Mouse (Mus musculus) 416B (cell line): Measurements from ENCODE around the gene Pon1.
"Not testable (repeated sequence)": the region's sequence is repeated elsewhere in the genome, so short reads cannot be mapped to it uniquely, and the experiment has no call there.

Experiments used
- DNase-seq: peaks from one replicate; pipeline ENCODE4 v3.0.0; 2011; ENCODE audit warnings: low read depth

Pon1 gene

DNA sequence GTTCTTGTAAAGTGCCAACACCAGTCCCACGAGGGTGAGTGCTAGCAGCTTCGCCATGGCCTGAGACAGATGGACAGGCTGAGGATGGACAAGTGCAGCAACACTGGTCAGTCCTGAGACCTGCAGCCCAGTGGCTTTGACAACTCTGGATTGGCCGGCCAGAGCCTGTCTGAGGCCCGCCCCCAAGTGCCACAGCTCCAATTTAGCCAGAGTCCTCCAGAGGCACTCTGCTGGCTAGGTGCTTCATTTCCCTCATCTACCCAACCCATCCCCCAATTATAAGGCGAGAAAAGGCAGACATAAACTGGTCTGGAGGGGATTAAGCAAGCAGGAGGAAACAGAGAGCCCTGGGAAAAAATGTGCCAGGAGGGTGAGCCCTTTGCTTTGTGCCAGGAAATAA is at the start of gene Pon1:
Gene Pon1 (minus strand): TSS at position 254 of the 400 bp plus-strand sequence.
- DNase-seq: no peak

DNA sequence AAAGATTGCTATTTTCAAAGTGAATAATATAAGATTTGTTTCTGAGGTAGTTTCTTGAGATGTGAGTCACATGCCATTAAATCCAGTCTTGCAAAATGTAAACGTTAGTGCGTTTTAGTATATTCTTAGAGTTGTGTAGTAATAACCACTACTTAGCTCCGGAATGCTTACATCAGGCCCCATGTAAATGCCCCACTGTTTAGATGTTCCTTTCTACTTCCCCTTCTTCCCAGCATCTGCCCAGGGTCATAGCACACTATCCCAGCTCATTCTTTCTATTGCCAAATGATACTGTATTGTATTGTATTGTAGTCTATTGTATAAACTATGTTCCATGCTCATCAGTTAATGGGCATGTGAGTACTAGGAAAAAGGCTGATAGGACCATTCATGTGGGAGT is 45.1 kb upstream of the Pon1 start:
- peak; percentile 12 for DNase-seq

DNA sequence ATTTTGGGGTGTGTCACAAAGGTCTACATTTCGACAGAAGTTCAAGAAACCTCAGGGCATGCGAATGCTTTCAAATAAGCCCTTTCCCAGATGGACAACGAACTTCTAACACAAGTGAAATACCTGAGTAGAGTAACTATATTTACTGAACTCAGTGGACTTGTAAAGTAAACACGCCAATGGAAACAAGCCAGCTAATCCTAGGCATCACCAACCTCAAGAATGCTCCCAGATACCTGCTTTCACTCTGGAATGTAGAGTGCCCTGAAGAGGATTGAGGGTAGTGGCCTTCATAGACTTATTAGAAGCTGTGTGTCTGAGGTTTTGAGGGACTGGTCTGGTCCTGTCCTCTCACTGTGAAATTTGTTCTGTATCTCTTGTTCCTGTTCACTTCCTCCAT is 43.8 kb upstream of the Pon1 start:
- DNase-seq: no peak

DNA sequence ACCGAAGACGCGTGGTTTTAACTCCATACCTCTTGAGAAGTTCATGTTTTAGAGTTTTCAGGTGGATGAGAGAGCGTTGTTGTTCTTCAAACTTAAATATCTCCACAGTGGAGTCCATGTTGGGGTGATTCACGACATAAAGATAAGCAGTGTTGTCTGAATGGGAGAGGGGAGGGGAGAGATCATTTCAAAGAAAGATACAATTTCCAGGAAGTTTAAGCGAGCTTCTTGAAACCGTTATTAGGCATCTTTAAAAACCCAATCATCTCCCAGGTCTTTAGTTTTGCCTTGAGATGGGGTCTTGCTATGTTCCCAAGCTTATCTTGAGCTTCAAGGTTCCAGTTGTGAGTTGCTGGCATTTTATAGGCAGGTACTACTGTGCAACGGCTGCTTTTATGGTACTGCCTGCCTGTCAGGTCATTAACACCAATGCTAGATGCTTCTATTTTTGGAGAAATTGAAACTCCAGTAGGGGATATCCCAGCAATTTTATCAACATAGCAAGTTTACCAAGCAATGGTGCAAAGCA is 43.2 kb upstream of the Pon1 start:
- no peak for DNase-seq

DNA sequence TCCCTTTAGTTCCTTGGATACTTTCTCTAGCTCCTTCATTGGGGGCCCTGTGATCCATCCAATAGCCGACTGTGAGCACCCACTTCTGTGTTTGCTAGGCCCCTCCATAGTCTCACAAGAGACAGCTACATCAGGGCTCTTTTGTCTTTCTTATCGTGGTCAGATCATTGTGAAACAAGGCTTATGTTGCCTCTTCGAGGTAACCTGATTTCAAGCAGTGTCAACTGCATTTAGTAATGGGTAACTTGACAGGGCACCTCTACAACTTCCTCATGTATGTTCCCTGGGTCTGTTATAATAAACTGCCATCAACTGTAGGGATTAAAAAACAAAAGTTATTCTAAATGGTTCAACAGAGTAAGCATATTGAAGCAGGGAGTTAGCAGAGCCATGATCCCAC is 40.8 kb upstream of the Pon1 start:
- DNase-seq: peak; percentile 62

DNA sequence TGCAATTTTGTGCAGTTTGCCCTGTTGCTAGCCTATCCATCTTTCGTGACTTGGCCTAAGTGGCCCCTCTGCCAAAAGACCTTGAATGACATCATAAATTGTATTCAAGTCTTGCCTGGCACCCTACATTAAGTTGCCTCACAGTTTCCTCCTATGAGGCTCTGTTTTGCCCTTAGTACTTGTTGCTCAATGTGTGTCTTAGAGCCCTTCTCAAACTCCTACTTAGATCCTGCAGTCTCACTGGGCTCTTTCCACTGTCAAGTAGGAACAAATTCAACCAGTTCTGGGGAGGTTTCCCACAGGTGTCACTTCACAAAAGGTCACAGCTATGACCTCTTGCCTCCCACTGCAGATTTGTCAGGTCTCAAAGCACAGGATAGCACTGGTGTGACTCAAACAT is 40.1 kb upstream of the Pon1 start:
- DNase-seq: peak; percentile 65

DNA sequence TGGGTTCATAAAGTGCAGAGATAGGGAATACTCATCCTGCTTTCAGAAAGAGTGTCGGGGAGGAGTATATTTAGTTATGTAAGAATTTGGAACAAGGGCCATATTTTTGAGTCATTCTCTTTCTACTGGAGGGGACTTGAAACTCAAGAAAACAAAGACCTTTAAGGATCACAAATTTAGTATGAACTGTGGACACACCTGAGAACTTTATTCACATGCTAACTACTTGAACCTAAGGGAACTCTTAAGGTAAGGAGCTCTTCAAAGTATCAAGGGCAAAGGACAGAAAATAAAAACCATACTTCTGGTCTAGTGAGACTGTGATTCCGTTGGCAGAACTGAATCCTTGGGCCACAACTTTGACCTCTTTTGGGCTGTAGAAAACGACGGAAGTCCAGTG is 38.3 kb upstream of the Pon1 start:
- no peak for DNase-seq

DNA sequence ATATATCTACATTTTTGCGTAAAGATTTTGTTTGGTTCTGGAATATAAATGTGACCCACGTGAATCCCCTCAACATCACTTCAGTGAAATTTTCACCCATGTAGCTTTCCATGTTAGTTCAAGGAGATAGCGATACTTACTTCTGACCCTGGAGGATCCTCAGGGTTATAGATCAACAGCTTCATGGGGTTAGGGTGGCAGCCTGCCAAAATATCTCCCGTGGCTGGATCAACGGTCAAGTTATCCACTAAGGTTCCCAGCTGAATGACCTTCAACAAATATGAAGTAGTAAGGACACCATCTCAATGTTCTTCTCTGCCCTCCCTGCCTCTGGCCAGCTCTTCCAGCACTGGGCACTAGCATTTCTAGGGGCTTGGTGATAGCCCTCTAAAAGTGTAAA is 36.5 kb upstream of the Pon1 start:
- DNase-seq: no peak

DNA sequence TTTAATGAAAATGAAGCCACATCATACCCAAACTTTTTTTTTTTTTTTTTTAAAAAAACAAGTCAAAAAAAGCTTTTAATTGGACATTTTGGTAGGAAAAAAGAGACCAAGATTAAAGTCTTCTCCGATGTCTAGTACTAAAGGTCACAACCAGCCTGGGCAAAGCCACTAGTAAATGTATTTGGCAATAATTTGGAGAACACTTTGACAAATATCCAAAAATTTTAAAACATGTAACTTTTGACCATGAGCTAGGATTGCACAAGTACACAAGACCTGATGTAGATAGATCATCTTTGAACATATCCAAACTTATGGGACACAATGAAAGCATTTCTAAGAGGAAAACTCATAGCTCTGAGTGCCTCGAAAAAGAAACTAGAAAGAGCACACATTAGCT is 29.8 kb upstream of the Pon1 start:
- DNase-seq: not testable (repeated sequence)

DNA sequence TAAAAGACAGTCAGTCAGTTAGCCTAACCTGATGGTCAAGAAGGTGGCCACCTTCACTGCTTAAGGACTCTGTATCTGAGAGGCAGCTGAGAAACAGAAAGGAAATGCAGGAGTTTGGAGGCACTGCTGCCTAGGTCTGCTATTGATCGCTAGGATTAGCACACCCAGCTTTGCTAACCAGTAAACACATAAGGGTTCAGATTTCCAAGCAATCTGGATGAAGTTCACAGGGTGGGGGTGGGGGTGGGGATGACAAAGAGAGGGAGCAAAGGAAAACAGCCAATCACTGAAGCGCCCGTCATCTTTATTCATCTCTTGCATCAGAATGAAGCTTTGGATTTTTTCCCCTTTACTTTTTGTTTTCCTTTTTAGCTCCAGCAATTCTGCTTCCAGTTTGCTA is 28.3 kb upstream of the Pon1 start:
- DNase-seq: no peak

DNA sequence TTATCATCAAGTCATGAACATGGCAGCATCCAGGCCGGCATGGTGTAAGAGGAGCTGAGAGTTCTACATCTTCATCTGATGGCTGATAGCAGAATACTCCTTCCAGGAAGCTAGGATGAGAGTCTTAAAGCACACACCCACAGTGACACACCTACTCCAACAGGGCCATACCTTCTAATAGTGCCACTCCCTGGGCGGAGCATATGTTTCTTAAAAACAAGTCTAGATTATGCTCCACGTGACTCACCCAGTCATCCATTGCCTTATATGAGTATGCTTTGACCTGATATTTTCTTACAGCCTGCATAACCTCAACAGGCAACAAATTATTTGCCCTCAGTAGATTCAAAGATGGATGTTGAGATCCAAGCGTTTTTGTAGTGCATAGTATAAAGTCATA is 24.4 kb upstream of the Pon1 start:
- DNase-seq: no peak

DNA sequence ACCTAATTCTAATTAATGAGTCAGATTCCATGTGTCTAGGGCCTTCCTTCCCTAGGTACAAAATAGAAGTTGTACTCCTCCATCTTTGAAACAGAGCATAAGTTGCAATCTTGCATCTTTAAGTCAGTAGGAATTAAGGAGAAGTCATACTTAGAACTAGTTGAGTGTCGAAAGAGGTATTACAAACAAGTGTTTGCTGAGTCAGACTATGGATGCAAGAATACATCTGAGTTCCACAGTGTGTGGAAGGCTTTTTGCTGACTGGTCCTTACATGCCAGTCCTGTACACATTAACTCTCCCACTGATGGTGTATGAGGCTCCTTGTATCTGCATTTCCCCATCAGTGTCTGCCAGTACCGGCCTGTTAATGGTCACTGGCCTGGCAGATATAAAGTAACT is 14.1 kb upstream of the Pon1 start:
- DNase-seq: peak; percentile 21

DNA sequence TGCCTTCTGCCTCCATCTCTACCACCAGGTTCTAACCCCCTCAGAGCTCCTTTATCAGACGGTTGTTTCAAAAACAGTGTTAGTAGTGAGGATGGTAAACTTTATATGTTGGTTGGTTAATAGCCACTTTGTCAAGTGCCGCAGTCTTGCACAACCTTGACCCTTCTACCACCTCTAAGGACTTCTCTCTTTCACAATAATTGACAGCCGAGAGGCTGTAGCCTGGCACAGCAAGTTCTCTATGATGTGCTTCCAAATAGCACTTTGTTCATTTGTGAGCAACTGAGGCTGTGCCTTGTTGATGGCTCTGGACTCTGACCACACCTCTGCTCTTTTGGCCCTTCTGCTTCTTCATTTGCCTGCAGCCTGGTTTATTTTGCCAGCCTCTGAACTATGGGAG is 6.2 kb upstream of the Pon1 start:
- DNase-seq: peak; percentile 15

DNA sequence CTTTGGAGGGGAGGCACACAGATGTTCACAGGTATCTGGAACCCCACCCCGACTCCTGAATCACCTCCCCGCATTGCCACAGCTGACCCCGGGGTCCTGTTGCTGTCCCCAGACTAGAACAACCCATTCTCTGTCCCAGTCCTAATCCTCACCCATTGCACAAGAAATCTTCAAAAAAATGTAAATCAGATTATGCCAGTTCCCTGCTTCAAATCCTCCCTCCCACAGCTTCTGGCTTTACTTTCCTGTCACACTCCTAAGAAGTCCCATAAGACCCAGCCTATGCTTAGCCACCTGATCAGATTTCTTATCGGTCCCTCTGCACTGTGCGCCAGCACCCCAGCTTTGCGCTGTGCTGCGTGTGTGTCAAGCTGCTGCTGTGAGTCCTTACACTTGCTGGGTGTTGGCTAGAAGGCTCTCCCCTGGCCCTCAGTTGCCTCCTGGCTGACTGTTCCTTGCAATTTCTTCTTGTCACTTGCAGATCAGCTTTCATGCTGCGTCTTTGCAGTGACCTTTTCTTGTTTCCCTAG is 5.7 kb upstream of the Pon1 start:
- no peak for DNase-seq

DNA sequence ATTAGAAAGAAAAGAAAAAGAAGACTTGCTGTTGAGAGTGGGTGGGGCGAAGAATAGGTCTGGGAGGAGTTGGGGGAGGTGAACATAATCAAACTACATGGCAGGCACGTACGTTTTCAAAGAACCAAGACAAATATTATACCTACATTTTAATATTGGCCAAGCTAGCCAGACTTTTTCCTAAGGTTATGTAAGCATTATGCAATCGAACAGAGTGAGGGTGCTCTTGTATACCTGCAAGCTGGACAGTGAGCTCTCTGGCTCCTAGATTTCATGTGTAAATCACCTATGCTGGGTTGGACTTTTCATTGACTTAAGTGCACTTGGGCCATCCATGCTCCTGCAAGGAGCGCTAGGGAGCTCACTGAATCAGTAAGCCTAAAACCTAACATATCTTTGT is 4.8 kb upstream of the Pon1 start:
- no peak for DNase-seq

DNA sequence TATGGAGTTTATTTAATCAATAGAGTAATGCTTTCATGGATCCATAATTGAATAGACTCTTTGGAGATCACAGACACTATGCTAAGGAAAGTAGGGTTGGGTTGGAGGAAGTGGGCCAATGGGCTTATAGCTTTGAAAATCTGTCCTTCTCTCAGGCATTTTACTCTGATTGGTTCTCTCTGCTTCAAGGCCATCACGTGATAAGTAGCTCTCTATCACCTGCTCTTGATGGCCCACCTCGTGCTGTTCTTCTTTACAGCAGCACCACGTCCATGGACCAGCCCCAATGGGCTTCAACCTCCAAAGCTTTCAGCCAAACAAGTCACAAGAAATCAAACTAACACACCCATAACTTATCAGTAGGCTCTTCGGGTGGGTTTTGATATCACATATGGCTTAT is 3.0 kb downstream of the Pon1 start:
- no peak for DNase-seq

DNA sequence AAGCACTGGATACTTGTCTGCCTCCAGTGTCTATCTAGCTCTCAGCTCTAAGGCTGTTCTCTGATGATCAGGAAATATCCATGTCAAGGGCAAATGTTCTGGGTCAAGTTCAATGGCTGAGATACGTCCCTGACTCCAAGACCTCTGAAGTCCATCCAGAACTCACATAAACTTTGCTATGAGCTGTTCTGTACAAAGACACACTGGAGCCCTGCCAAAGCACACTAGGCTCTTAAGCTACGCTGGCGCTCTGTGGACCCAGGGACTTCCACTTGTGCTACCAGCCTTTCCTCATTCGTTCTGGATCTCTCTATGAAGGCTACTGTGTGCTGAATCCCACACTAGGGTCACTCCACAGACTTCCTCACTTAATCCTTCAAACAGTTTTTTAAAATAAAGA is 4.2 kb downstream of the Pon1 start:
- no peak for DNase-seq

DNA sequence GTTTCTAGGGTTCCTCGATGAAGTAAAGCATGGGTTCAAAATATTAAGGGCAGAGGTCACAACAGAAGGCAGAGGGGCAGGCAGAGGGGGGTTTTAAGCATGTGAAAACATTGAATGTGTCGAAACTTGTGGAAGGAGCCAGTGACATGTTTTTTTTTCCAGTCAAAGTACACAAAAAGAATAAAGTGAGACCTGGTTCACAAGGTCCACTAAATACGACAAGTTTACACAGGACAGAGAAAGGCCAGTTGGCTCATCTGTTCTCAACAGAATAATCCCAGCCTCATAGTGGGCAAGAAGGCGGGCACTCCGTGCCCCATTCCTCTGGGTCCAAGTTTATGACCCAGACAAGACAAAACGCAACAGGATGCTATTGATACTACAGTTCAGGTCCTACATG is 4.8 kb downstream of the Pon1 start:
- no peak for DNase-seq

DNA sequence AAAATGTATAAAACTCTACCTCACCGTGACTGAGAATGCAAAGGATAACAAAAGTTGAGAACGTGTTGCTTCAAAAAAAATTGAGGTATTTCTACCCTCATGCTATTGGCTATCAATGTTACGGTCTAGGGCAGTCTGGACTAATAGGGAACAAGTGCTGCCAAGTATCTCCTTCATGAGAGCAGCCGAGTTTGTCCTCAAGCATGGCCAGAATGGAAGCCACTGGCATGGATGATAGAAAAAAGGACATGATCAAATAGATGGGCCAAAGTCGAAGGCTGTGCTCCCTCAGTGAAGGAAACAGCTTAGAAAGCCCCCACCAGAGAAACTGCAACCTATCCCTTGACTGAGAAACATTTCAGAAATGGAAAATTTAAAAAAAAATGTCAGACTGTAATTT is 5.7 kb downstream of the Pon1 start:
- DNase-seq: no peak

DNA sequence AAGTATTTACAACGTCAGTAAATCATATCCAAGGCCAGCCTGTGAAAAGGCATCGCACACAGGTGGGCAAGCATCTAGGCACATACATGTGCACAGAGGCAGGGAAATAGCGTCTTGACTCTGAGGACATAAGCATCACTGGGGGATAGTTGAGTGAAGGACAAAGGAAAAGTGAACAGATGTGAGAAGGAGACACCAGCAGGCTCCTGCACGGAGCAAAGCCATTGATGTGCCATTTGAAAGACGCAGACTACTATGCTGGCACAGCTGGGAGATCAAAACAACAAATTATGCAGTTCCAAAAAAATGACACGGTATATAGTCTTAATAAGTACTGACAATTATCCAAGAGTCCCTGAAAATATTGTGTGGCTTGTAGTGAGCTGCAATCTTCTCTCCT is 6.2 kb downstream of the Pon1 start:
- no peak for DNase-seq

DNA sequence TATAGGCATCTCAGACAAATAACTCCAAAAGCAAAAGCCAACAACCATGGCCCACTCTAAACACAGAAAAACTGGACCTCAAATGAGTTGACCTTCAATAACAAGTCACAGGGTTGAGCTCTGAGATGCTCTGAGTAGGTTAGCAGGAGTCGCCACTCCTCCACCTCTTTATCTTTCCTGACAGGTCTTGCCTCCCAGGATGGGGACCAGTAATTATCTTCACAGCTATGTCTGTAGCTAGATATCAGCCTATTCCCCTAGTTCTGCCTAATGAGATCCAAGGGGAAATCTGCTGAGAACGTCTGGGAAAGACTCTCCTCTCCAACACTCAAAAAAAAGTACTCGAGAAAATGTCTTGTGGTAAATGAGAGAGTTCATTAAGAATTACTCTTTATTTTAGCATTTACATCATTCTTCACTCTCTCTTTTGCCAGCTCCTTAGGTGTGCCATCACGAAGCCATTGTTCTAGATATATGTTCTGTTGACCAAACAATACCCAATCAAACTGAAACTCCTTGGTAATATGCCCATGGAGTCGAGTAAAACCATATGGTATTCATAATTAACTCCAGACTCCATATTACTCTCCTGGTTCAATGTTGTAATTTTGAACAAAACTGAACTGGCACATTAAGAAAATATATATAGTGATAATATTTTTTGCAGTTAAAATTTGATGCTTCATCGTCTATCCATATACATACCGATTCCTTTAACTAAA is 7.4 kb downstream of the Pon1 start:
- no peak for DNase-seq

DNA sequence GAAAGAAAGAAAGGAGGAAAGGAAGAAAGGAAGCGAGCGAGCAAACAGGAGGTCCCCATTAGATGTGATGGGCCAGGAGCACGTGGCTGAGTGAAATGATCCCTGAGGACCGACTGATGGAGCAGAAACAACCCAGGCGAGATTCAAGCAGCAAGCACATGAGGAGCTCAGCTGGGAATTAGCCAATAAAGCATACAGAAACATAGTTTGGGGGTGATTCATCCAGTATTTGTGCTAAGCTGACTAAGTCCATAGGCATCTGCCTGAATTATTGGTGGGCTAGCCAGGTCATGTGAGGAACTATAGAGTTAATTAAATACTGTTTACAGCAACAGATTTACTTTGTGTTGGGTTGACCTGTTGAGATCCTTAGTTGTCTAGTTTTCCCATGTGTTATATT is 13.1 kb downstream of the Pon1 start:
- DNase-seq: no peak

DNA sequence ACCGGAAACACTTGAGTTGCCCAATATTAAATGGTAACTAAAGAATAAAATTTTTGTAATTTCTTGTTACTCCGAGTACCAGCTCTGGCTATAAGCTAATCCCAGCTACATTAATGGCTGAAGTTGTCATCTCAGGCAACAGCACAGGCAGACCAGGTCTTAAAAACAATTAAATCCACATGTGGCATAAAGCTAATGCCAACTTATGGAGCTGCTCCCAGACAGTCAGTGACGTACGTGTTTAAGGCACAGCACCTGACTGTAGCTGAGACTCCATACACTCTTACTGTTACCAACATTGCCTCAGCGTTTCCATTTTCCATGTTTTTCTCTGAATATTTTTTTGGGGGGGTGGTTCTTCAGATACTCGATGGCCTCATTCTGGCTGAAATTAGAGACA is 14.6 kb downstream of the Pon1 start:
- DNase-seq: no peak
